Mouse (Mus musculus) forebrain, embryonic 11.5 days (tissue): ENCODE measurements at regions not wholly inside any gene's neighbourhood (a gene's known extent, or its start where the extent isn't known, plus 50 kb on each side); places are given as distances from the start of the nearest gene placed in this dataset.

Source experiments
- ATAC-seq: fragments of 200-750 bp; cut with Nextera tagmentation; replicated peaks from 2 replicates; pipeline ENCODE4 v1.8.0; 2017; ENCODE audit warnings: moderate TSS enrichment; ENCODE audit not compliant: low FRiP score
- DNase-seq: peaks from one replicate; pipeline ENCODE4 v3.0.0-alpha.2; 2017; ENCODE audit warnings: low spot score
- H3K27ac ChIP-seq: fragments of 300-500 bp; sonication (generic); 2 replicates; pipeline ENCODE4 v1.5.1; 2014; ENCODE audit warnings: low read depth, low read length
- H3K27me3 ChIP-seq: fragments of 300-500 bp; sonication (generic); 2 replicates; pipeline ENCODE4 v1.6.1; 2014; ENCODE audit warnings: mild to moderate bottlenecking, low read length, mixed read lengths; ENCODE audit not compliant: control insufficient read depth, insufficient read depth
- H3K36me3 ChIP-seq: fragments of 300-500 bp; sonication (generic); 2 replicates; pipeline ENCODE4 v1.6.1; 2014; ENCODE audit warnings: mild to moderate bottlenecking, low read length, moderate library complexity, mixed read lengths; ENCODE audit not compliant: control insufficient read depth, insufficient read depth
- H3K4me1 ChIP-seq: fragments of 300-500 bp; sonication (generic); replicated peaks from 2 replicates; pipeline ENCODE4 v1.6.1; 2014; ENCODE audit warnings: low read length, mixed read lengths; ENCODE audit not compliant: control insufficient read depth, insufficient read depth
- H3K4me2 ChIP-seq: fragments of 300-500 bp; sonication (generic); 2 replicates; pipeline ENCODE4 v1.6.1; 2014; ENCODE audit warnings: low read depth, mild to moderate bottlenecking, low read length, moderate library complexity, mixed read lengths; ENCODE audit not compliant: severe bottlenecking
- H3K4me3 ChIP-seq: fragments of 300-500 bp; sonication (generic); 2 replicates; pipeline ENCODE4 v1.5.1; 2014; ENCODE audit warnings: low read depth, low read length
- H3K9ac ChIP-seq: fragments of 300-500 bp; sonication (generic); 2 replicates; pipeline ENCODE4 v1.6.1; 2014; ENCODE audit warnings: low read length
- H3K9me3 ChIP-seq: fragments of 300-500 bp; sonication (generic); 2 replicates; pipeline ENCODE4 v1.6.1; 2016; ENCODE audit warnings: low read length, mixed read lengths; ENCODE audit not compliant: control insufficient read depth
- WGBS: fragments of 180-500 bp; shearing (Covaris S2); extraction: QIAGEN DNeasy Blood & Tissue Kit; methylation state at CpG from one replicate; pipeline ENCODE4 v1.1.7; 2014; 5-methylcytosine and 5-hydroxymethylcytosine counted together

- Histone ChIP-seq H3K36me3 (no peaks in the 10 kb centered on the region), H3K9me3 (no peaks in the 10 kb centered on the region), H3K27me3 (no peaks in the 10 kb centered on the region), H3K4me3 (no peak overlapping the region), H3K4me1 (no peaks in the 10 kb centered on the region), H3K27ac (no peak overlapping the region), H3K9ac (no peak overlapping the region), H3K4me2 (no peak overlapping the region)
- DNase-seq (no peak), ATAC-seq (no peak)
- WGBS: 89% methylated on average over 5 of the region's 5 CpGs
Measured at GRCm38 (mm10) chr13:34469568-34469967, 124.6 kb upstream of the Slc22a23 start.

- WGBS: 63% methylated on average over 3 of the region's 3 CpGs
- no peak for DNase-seq
- Histone ChIP-seq H3K9me3 (no peaks in the 10 kb centered on the region), H3K9ac (no peak overlapping the region), H3K36me3 (no peaks in the 10 kb centered on the region), H3K27me3 (no peaks in the 10 kb centered on the region), H3K4me2 (no peak overlapping the region), H3K27ac (no peak overlapping the region), H3K4me1 (no peaks in the 10 kb centered on the region), H3K4me3 (no peak overlapping the region)
- no peak for ATAC-seq
Measured at GRCm38 (mm10) chr13:34468132-34468748, 123.3 kb upstream of the Slc22a23 start.

GRCm38 (mm10) chr13:34465862-34466430 is 121.0 kb upstream of the Slc22a23 start:
- Histone ChIP-seq H3K4me3 (no peak overlapping the region), H3K27ac (no peak overlapping the region)
- ATAC-seq: no peak

GRCm38 (mm10) chr13:34465456-34465855 is 120.5 kb upstream of the Slc22a23 start:
- no peak for ATAC-seq

More at GRCm38 (mm10) chr13:34465862-34466430, 121.0 kb upstream of the Slc22a23 start:
- Histone ChIP-seq H3K27me3 (no peaks in the 10 kb centered on the region), H3K4me1 (no peaks in the 10 kb centered on the region), H3K4me2 (no peak overlapping the region), H3K9ac (no peak overlapping the region), H3K9me3 (no peaks in the 10 kb centered on the region), H3K36me3 (no peaks in the 10 kb centered on the region)
- no peak for DNase-seq

GRCm38 (mm10) chr13:34464221-34464620 is 119.2 kb upstream of the Slc22a23 start:
- Histone ChIP-seq H3K9me3 (no peaks in the 10 kb centered on the region), H3K4me3 (no peak overlapping the region), H3K36me3 (no peaks in the 10 kb centered on the region), H3K9ac (no peak overlapping the region), H3K27me3 (no peaks in the 10 kb centered on the region), H3K27ac (no peak overlapping the region), H3K4me2 (no peak overlapping the region), H3K4me1 (no peaks in the 10 kb centered on the region)
- ATAC-seq: no peak
- 95% methylated on average over 4 of the region's 4 CpGs for WGBS
- no peak for DNase-seq

More at GRCm38 (mm10) chr13:34465456-34465855, 120.5 kb upstream of the Slc22a23 start:
- 74% methylated on average over 5 of the region's 5 CpGs for WGBS
- Histone ChIP-seq H3K4me1 (no peaks in the 10 kb centered on the region), H3K9me3 (no peaks in the 10 kb centered on the region), H3K4me2 (no peak overlapping the region), H3K27me3 (no peaks in the 10 kb centered on the region), H3K4me3 (no peak overlapping the region), H3K36me3 (no peaks in the 10 kb centered on the region), H3K27ac (no peak overlapping the region), H3K9ac (no peak overlapping the region)
- DNase-seq: no peak

GRCm38 (mm10) chr13:34462808-34463511 is 118.0 kb upstream of the Slc22a23 start:
- no peak overlapping the region for H3K4me3 ChIP-seq
- H3K9ac ChIP-seq: no peak overlapping the region
- H3K4me1 ChIP-seq: no peaks in the 10 kb centered on the region
- no peaks in the 10 kb centered on the region for H3K9me3 ChIP-seq
- ATAC-seq (no peak), DNase-seq (no peak)
- H3K27ac ChIP-seq: no peak overlapping the region
- WGBS: 63% methylated on average over 2 of the region's 2 CpGs
- no peak overlapping the region for H3K4me2 ChIP-seq
- no peaks in the 10 kb centered on the region for H3K27me3 ChIP-seq
- H3K36me3 ChIP-seq: no peaks in the 10 kb centered on the region

- 85% methylated on average over 6 of the region's 6 CpGs for WGBS
- Histone ChIP-seq H3K4me1 (no peaks in the 10 kb centered on the region), H3K9me3 (no peaks in the 10 kb centered on the region), H3K4me3 (no peak overlapping the region), H3K36me3 (no peaks in the 10 kb centered on the region), H3K4me2 (no peak overlapping the region), H3K27me3 (no peaks in the 10 kb centered on the region), H3K27ac (no peak overlapping the region), H3K9ac (no peak overlapping the region)
- no peak for DNase-seq
- ATAC-seq: no peak
Measured at GRCm38 (mm10) chr13:34462206-34462807, 117.3 kb upstream of the Slc22a23 start.

GRCm38 (mm10) chr13:34460969-34461368 is 116.0 kb upstream of the Slc22a23 start:
- WGBS: 48% methylated on average over 4 of the region's 4 CpGs
- H3K27me3 ChIP-seq: no peaks in the 10 kb centered on the region
- H3K36me3 ChIP-seq: no peaks in the 10 kb centered on the region
- ATAC-seq (no peak), DNase-seq (no peak)
- H3K9ac ChIP-seq: no peak overlapping the region
- no peaks in the 10 kb centered on the region for H3K9me3 ChIP-seq
- no peak overlapping the region for H3K27ac ChIP-seq
- H3K4me1 ChIP-seq: no peaks in the 10 kb centered on the region
- H3K4me3 ChIP-seq: no peak overlapping the region
- H3K4me2 ChIP-seq: no peak overlapping the region
